Mouse (Mus musculus) liver, embryonic 15.5 days (tissue): ENCODE data around the gene Unc93b1. TPM values are rescaled to one million over a fixed set of nuclear protein-coding genes. Genes with fewer than 3 reads are reported as not detected.
"Not testable (repeated sequence)": the region's sequence is repeated elsewhere in the genome, so short reads cannot be mapped to it uniquely, and the experiment has no call there.

Experiments used
- ATAC-seq: fragments of 200-750 bp; cut with Nextera tagmentation; 2 replicates; pipeline ENCODE4 v1.8.0; 2017; ENCODE audit warnings: moderate number of reproducible peaks, mild to moderate bottlenecking, moderate library complexity; ENCODE audit not compliant: insufficient read depth
- H3K27ac ChIP-seq: fragments of 300-500 bp; sonication (generic); replicated peaks from 2 replicates; pipeline ENCODE4 v1.5.1; 2015; ENCODE audit warnings: mild to moderate bottlenecking, inconsistent platforms
- H3K27me3 ChIP-seq: fragments of 300-500 bp; sonication (generic); 2 replicates; pipeline ENCODE4 v1.6.1; 2015; ENCODE audit warnings: mild to moderate bottlenecking, inconsistent platforms
- H3K36me3 ChIP-seq: fragments of 300-500 bp; sonication (generic); replicated peaks from 2 replicates; pipeline ENCODE4 v1.6.1; 2015; ENCODE audit warnings: moderate library complexity, mild to moderate bottlenecking, inconsistent platforms
- H3K4me1 ChIP-seq: fragments of 300-500 bp; sonication (generic); replicated peaks from 2 replicates; pipeline ENCODE4 v1.6.1; 2015; ENCODE audit warnings: inconsistent platforms
- H3K4me2 ChIP-seq: fragments of 300-500 bp; sonication (generic); 2 replicates; pipeline ENCODE4 v1.6.1; 2015; ENCODE audit warnings: moderate library complexity, mild to moderate bottlenecking, inconsistent platforms
- H3K4me3 ChIP-seq: fragments of 300-500 bp; sonication (generic); replicated peaks from 2 replicates; pipeline ENCODE4 v1.5.1; 2015; ENCODE audit warnings: mild to moderate bottlenecking, inconsistent platforms
- H3K9ac ChIP-seq: fragments of 300-500 bp; sonication (generic); 2 replicates; pipeline ENCODE4 v1.6.1; 2015; ENCODE audit warnings: moderate library complexity, mild to moderate bottlenecking, inconsistent platforms
- H3K9me3 ChIP-seq: fragments of 300-500 bp; sonication (generic); replicated peaks from 2 replicates; pipeline ENCODE4 v1.6.1; 2016; ENCODE audit warnings: inconsistent platforms
- WGBS: fragments of 180-500 bp; shearing (Covaris S2); methylation state at CpG from one replicate; pipeline ENCODE4 v1.1.7; 2015; ENCODE audit warnings: mixed read lengths; ENCODE audit not compliant: insufficient replicate concordance; 5-methylcytosine and 5-hydroxymethylcytosine counted together
- polyA plus RNA-seq: library from polyadenylated mRNA; unstranded; fragments of >200 nt; fragmentation: Nextera tagmentation; extraction: Ambion mirVana; gene quantifications from 2 replicates; pipeline ENCODE4 v1.2.1, GENCODE M21; 2015

Unc93b1 gene
- polyA plus RNA-seq, 1 experiment from 2014 or later = 32.2 TPM

GRCm38 (mm10) chr19:3948546-3948945 is 13.6 kb downstream of the Unc93b1 start:
- Histone ChIP-seq H3K4me2 (no peak overlapping the region), H3K9me3 (no peaks in the 10 kb centered on the region), H3K9ac (no peak overlapping the region), H3K27ac (no peak overlapping the region), H3K4me1 (peaks cover 19% of the 10 kb centered on the region), H3K36me3 (0 out of 2 replicates have a peak, but pooled peaks cover 8% of the 10 kb centered on the region), H3K4me3 (no peak overlapping the region), H3K27me3 (no peaks in the 10 kb centered on the region)
- 80% methylated on average over 14 of the region's 14 CpGs for WGBS
- ATAC-seq = no peak

- Histone ChIP-seq H3K9ac (no peak overlapping the region), H3K36me3 (0 out of 2 replicates have a peak, but pooled peaks cover 8% of the 10 kb centered on the region), H3K4me3 (no peak overlapping the region), H3K4me2 (no peak overlapping the region), H3K27me3 (no peaks in the 10 kb centered on the region), H3K9me3 (no peaks in the 10 kb centered on the region), H3K4me1 (peaks cover 15% of the 10 kb centered on the region; the same call in 1 of the 2 replicates), H3K27ac (no peak overlapping the region)
- no peak for ATAC-seq
- 58% methylated on average over 3 of the region's 3 CpGs for WGBS
Measured at GRCm38 (mm10) chr19:3950331-3950730, 15.3 kb downstream of the Unc93b1 start.

GRCm38 (mm10) chr19:3951461-3951860 is 16.5 kb downstream of the Unc93b1 start:
- Histone ChIP-seq H3K27me3 (peaks cover 7% of the 10 kb centered on the region; the same call in 1 of the 2 replicates), H3K4me3 (no peak overlapping the region), H3K4me1 (peaks cover 6% of the 10 kb centered on the region; the same call in 1 of the 2 replicates), H3K36me3 (0 out of 2 replicates have a peak, but pooled peaks cover 8% of the 10 kb centered on the region), H3K27ac (no peak overlapping the region), H3K9ac (no peak overlapping the region), H3K4me2 (no peak overlapping the region), H3K9me3 (no peaks in the 10 kb centered on the region)
- ATAC-seq = no peak

- ATAC-seq = no peak
- H3K9me3 ChIP-seq = no peaks in the 10 kb centered on the region
- H3K4me3 ChIP-seq = no peak overlapping the region
- 0 out of 2 replicates have a peak, but pooled peaks cover 8% of the 10 kb centered on the region for H3K36me3 ChIP-seq
- no peak overlapping the region for H3K9ac ChIP-seq
- H3K4me1 ChIP-seq = 0 out of 2 replicates have a peak, but pooled peaks cover 4% of the 10 kb centered on the region
- no peak overlapping the region for H3K4me2 ChIP-seq
- H3K27ac ChIP-seq = no peak overlapping the region
- H3K27me3 ChIP-seq = peaks cover 10% of the 10 kb centered on the region; the same call in 1 of the 2 replicates
- WGBS = 44% methylated on average over 1 of the region's 1 CpGs
Measured at GRCm38 (mm10) chr19:3952099-3952498, 17.1 kb downstream of the Unc93b1 start.

- Histone ChIP-seq H3K27ac (no peak overlapping the region), H3K9me3 (no peaks in the 10 kb centered on the region), H3K4me2 (no peak overlapping the region), H3K4me3 (no peak overlapping the region), H3K27me3 (peaks cover 10% of the 10 kb centered on the region; the same call in 1 of the 2 replicates), H3K4me1 (0 out of 2 replicates have a peak, but pooled peaks cover 4% of the 10 kb centered on the region), H3K36me3 (no peaks in the 10 kb centered on the region), H3K9ac (no peak overlapping the region)
- no peak for ATAC-seq
- 45% methylated on average over 3 of the region's 3 CpGs for WGBS
Measured at GRCm38 (mm10) chr19:3955033-3955432, 20.0 kb downstream of the Unc93b1 start.

- no peak for ATAC-seq
- 30% methylated on average over 4 of the region's 4 CpGs for WGBS
- H3K9me3 ChIP-seq = no peaks in the 10 kb centered on the region
- H3K9ac ChIP-seq = no peak overlapping the region
- H3K4me3 ChIP-seq = no peak overlapping the region
- no peak overlapping the region for H3K27ac ChIP-seq
- peaks cover 10% of the 10 kb centered on the region; the same call in 1 of the 2 replicates for H3K27me3 ChIP-seq
- H3K36me3 ChIP-seq = no peaks in the 10 kb centered on the region
- 0 out of 2 replicates have a peak, but pooled peaks cover 2% of the 10 kb centered on the region for H3K4me1 ChIP-seq
- no peak overlapping the region for H3K4me2 ChIP-seq
Measured at GRCm38 (mm10) chr19:3955804-3956203, 20.8 kb downstream of the Unc93b1 start.

GRCm38 (mm10) chr19:3957296-3958036 is 22.5 kb downstream of the Unc93b1 start:
- 58% methylated on average over 5 of the region's 5 CpGs for WGBS
- not testable (repeated sequence) for H3K9ac ChIP-seq, H3K27me3 ChIP-seq, H3K36me3 ChIP-seq, H3K4me1 ChIP-seq, H3K4me2 ChIP-seq, H3K27ac ChIP-seq, H3K4me3 ChIP-seq, H3K9me3 ChIP-seq, ATAC-seq

DNA sequence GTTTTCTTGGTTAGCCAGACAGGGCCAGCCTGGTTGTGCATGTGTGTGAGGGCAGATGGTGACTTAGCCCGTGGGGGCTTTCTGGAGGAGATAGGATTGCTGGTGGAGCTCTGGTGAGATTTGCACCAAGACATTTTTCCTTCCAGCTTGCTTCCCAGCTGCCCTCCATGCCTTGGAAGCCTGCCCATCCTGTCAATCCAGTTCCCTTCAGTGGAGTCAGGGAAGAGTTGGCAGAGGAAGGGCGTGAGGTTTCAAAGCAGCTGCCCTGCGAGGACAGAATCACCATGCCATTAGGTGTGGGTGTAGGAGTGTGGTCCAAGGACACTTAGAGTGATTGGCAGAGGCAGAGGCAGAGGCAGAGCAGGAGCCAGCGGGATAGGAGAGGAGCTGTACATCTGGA is 23.5 kb downstream of the Unc93b1 start, which contains the start of gene Aldh3b3:
TSS of gene Aldh3b3 (plus strand) at position 176 of the 400 bp plus-strand sequence.
- no peak for ATAC-seq
- Histone ChIP-seq H3K9ac (no peak within 1 kb of the TSS), H3K36me3 (no peaks in the 10 kb centered on the region), H3K27me3 (peaks cover 10% of the 10 kb centered on the region; the same call in 1 of the 2 replicates), H3K27ac (no peak within 1 kb of the TSS), H3K4me2 (no peak within 1 kb of the TSS), H3K4me1 (no peaks in the 10 kb centered on the region), H3K9me3 (no peaks in the 10 kb centered on the region), H3K4me3 (no peak within 1 kb of the TSS)
- WGBS = 53% methylated on average over 4 of the region's 4 CpGs

- Histone ChIP-seq H3K9ac (no peak overlapping the region), H3K9me3 (no peaks in the 10 kb centered on the region), H3K4me1 (no peaks in the 10 kb centered on the region), H3K4me3 (no peak overlapping the region), H3K4me2 (no peak overlapping the region), H3K36me3 (no peaks in the 10 kb centered on the region), H3K27me3 (peaks cover 10% of the 10 kb centered on the region; the same call in 1 of the 2 replicates), H3K27ac (no peak overlapping the region)
- ATAC-seq = no peak
Measured at GRCm38 (mm10) chr19:3959030-3959429, 24.0 kb downstream of the Unc93b1 start.

DNA sequence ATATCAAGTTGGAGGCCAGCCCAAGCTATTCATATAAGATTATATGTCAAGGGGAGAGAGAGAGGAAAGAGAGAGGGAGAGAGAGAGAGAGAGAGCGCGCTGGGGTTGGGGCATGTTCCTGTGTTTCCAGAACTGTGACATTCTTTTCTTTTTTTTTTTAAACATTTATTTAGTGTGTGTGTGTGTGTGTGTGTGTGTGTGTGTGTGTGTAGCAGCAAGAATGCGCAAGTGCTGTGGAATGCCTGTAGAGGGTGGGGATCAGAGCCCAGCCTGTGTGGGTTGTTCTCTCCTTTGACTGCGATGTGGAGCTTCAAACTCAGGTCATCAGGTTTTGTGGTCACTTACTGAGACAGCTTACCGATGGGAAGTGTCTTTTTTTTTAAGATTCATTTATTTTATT is 25.2 kb downstream of the Unc93b1 start:
- WGBS = 82% methylated on average over 5 of the region's 5 CpGs
- Histone ChIP-seq H3K4me3 (no peak overlapping the region), H3K9me3 (no peaks in the 10 kb centered on the region), H3K27me3 (peaks cover 10% of the 10 kb centered on the region; the same call in 1 of the 2 replicates), H3K4me1 (no peaks in the 10 kb centered on the region), H3K36me3 (no peaks in the 10 kb centered on the region), H3K27ac (no peak overlapping the region), H3K9ac (no peak overlapping the region), H3K4me2 (no peak overlapping the region)
- ATAC-seq = no peak

DNA sequence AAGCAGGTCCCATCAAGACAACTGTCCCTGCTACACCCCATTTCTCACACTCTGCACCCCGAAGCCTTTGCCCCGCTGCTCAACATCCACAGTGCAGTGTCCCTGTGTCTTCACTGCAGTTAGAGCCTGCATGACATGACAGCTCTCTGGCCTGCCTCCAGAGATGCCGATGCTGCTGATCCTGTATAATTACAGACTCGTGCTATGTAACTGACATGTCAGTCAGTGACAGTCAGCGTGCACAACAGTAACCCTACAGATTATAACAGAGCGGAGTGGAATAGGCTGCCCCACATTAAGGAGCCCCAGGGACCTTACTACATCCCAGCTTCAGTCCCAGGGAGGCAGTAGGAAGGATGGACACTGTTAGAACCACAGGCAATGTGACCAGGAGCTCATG is 26.8 kb downstream of the Unc93b1 start:
- not testable (repeated sequence) for H3K4me2 ChIP-seq, H3K36me3 ChIP-seq, H3K27ac ChIP-seq, ATAC-seq, H3K9ac ChIP-seq, H3K27me3 ChIP-seq, H3K4me1 ChIP-seq, H3K9me3 ChIP-seq, H3K4me3 ChIP-seq
- WGBS = 77% methylated on average over 6 of the region's 6 CpGs
